Mouse (Mus musculus) cerebellum, adult 2 months (tissue): Measurements from ENCODE around the gene Abhd2.

ENCODE experiments used
- CTCF ChIP-seq: fragments of 200-500 bp; IDR thresholded peaks from 2 replicates; pipeline ENCODE4 v1.5.1; 2011; ENCODE audit warnings: low read depth, mild to moderate bottlenecking, control low read depth, low read length, moderate library complexity, borderline replicate concordance; ENCODE audit not compliant: insufficient read depth
- POLR2A ChIP-seq: fragments of 200-500 bp; IDR thresholded peaks from 2 replicates; pipeline ENCODE4 v1.6.1; 2011; ENCODE audit warnings: low read length, control low read depth, borderline replicate concordance; ENCODE audit not compliant: insufficient read depth

- TF ChIP-seq CTCF: no peak
- TF ChIP-seq POLR2A: no peak
These were observed 11.3 kb downstream of the Abhd2 start for GRCm38 (mm10) chr7:79284160-79284888.
